Mouse (Mus musculus): ENCODE measurements around the gene Sin3b. TPM values are rescaled to one million over a fixed set of nuclear protein-coding genes. Genes with fewer than 3 reads are reported as not detected.
"Not testable (repeated sequence)": the region's sequence is repeated elsewhere in the genome, so short reads cannot be mapped to it uniquely, and the experiment has no call there.

Gene Sin3b
- total RNA-seq (2014; rRNA removed) (47.9 and 59.7 TPM in 2 replicates), polyA plus RNA-seq (2012; rRNA removed) (72.7 and 86.9 TPM in 2 replicates)

DNA sequence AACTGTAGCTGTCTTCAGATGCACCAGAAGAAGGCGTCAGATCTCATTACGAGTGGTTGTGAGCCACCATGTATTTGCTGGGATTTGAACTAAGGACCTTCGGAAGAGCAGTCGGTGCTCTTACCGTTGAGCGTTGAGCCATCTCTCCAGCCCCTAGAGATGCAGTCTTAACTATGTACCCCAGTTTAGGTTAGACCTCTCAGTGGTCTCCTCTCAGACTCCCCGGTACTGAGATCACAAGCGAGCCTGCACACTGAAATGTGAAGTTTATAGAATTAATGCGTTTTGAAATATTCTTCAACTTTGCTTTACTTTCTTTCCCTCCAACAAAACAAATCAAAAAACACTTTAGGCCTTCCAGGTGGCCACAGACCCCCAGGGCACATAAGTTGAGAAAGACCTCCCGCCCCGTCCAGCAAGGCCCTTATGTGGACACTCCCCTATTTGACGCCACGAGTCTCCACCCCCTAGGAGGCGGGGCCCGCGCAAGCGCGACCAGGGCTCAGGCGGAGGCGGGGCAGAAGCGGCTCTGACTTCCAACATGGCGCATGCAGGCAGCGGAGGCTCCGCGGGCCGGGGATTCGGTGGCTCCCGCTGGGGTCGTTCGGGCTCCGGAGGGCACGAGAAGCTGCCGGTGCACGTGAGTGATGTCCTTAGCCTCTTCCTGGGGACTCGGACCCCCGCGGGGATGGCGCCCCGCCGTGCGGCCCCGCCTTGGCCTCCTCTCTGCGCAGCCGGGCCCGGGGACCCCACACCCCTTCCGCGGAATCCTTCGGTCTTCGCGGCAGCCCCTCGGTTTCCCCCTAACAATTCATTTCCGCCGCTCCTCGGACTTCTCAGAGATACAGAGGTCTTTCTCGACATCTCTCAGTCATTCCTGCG lies at the start of gene Sin3b:
Gene Sin3b, plus strand, starts transcription at position 517 of the 882 bp plus-strand sequence.
- 14% methylated on average over 56 of the region's 56 CpGs for WGBS
- Histone ChIP-seq H3K4me1 (ENCODE audit: control insufficient read depth, insufficient read depth, low read length) (peaks cover 5% of the 10 kb centered on the region; the same call in 1 of the 2 replicates), H3K4me3 (ENCODE audit: insufficient read depth, low read depth, low read length) (peak within 1 kb of the TSS; percentile 93), H3K9ac (ENCODE audit: low read depth, low read length) (peak within 1 kb of the TSS; percentile 94), H3K27ac (replicated peaks; ENCODE audit: insufficient read depth, low read depth, low read length) (0 out of 2 replicates have a peak within 1 kb of the TSS, but pooled peaks have one; percentile 24), H3K79me2 (ENCODE audit: control insufficient read depth, insufficient read depth, low read length) (peaks cover 4% of the 10 kb centered on the region; the same call in 1 of the 2 replicates), H3K27me3 (ENCODE audit: control insufficient read depth, insufficient read depth, low read length) (no peaks in the 10 kb centered on the region), H3K36me3 (ENCODE audit: control insufficient read depth, insufficient read depth, low read length) (peaks cover 7% of the 10 kb centered on the region)
- TF ChIP-seq CTCF (IDR thresholded peaks at IDR 0.05; ENCODE audit: low read depth, low read length): no peak
- peak; percentile 86 for TF ChIP-seq POLR2A (IDR thresholded peaks at IDR 0.05; ENCODE audit: extremely low read depth, insufficient read depth, low read length)
- peak; percentile 74 for DNase-seq (ENCODE audit: extremely low read depth, low read depth, low spot score)

DNA sequence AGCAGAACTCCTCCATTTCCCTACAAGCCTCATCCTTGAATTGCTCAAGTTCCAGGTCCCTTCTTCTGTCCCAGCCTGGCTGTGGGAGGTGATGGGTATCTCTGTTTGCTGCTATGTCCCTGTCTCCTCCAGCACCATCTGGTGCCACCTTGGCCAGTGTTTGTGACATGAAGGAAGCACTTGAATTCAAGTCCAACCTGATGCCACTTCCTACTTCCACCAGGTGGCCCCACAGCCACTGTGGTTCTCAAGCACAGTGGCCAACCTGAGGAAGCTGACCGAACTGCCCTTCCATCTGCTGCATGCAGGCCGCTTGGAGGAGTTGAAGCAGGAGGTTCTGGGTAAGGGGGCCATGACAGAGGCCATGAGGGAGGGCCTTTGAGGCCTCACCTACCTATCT lies 48.9 kb upstream of the Sin3b start:
- 88% methylated on average over 2 of the region's 2 CpGs for WGBS
- H3K9ac ChIP-seq (ENCODE audit: low read depth, low read length): no peak overlapping the region
- H3K4me1 ChIP-seq (ENCODE audit: control insufficient read depth, insufficient read depth, low read length): no peaks in the 10 kb centered on the region

GRCm38 (mm10) chr8:72676436-72676835 lies 46.6 kb upstream of the Sin3b start:
- no peak for TF ChIP-seq CTCF (IDR thresholded peaks at IDR 0.05; ENCODE audit: low read depth, low read length)
- no peak for TF ChIP-seq POLR2A (IDR thresholded peaks at IDR 0.05; ENCODE audit: extremely low read depth, insufficient read depth, low read length)
- Histone ChIP-seq H3K27ac (replicated peaks; ENCODE audit: insufficient read depth, low read depth, low read length) (no peak overlapping the region), H3K4me1 (ENCODE audit: control insufficient read depth, insufficient read depth, low read length) (no peaks in the 10 kb centered on the region), H3K9ac (ENCODE audit: low read depth, low read length) (no peak overlapping the region), H3K36me3 (ENCODE audit: control insufficient read depth, insufficient read depth, low read length) (no peaks in the 10 kb centered on the region), H3K4me3 (ENCODE audit: insufficient read depth, low read depth, low read length) (no peak overlapping the region), H3K79me2 (ENCODE audit: control insufficient read depth, insufficient read depth, low read length) (no peaks in the 10 kb centered on the region), H3K27me3 (ENCODE audit: control insufficient read depth, insufficient read depth, low read length) (no peaks in the 10 kb centered on the region)
- 66% methylated on average over 4 of the region's 4 CpGs for WGBS
- DNase-seq (ENCODE audit: extremely low read depth, low read depth, low spot score): no peak

More for the DNA sequence above, 48.9 kb upstream of the Sin3b start:
- Histone ChIP-seq H3K4me3 (ENCODE audit: insufficient read depth, low read depth, low read length) (no peak overlapping the region), H3K27me3 (ENCODE audit: control insufficient read depth, insufficient read depth, low read length) (no peaks in the 10 kb centered on the region), H3K79me2 (ENCODE audit: control insufficient read depth, insufficient read depth, low read length) (no peaks in the 10 kb centered on the region), H3K36me3 (ENCODE audit: control insufficient read depth, insufficient read depth, low read length) (no peaks in the 10 kb centered on the region), H3K27ac (replicated peaks; ENCODE audit: insufficient read depth, low read depth, low read length) (no peak overlapping the region)
- no peak for DNase-seq (ENCODE audit: extremely low read depth, low read depth, low spot score)
- TF ChIP-seq CTCF (IDR thresholded peaks at IDR 0.05; ENCODE audit: low read depth, low read length) (peak; percentile 24; the same call in 1 of the 2 replicates), POLR2A (IDR thresholded peaks at IDR 0.05; ENCODE audit: extremely low read depth, insufficient read depth, low read length) (no peak)

DNA sequence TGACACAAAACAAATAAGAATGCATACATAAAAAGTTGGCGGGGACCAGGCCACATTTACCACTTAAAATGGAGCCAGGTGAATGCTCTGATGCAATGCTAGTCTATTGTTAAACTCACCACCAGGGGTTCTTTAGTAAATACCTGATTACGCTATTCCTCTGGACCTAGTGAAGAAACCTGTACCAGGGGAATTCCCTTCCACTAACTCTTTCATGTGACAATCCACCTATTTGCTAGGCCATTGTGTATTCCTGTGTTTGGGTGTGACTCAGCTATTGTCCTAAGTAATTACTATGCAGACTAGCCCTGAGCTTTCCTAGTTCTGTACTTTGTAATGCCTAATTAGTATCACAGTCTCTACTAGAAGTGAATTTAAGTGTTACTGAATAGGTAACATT lies 46.2 kb upstream of the Sin3b start:
- not testable (repeated sequence) for H3K4me1 ChIP-seq (ENCODE audit: control insufficient read depth, insufficient read depth, low read length); H3K79me2 ChIP-seq (ENCODE audit: control insufficient read depth, insufficient read depth, low read length); H3K27me3 ChIP-seq (ENCODE audit: control insufficient read depth, insufficient read depth, low read length); DNase-seq (ENCODE audit: extremely low read depth, low read depth, low spot score); H3K4me3 ChIP-seq (ENCODE audit: insufficient read depth, low read depth, low read length); H3K36me3 ChIP-seq (ENCODE audit: control insufficient read depth, insufficient read depth, low read length); H3K27ac ChIP-seq (replicated peaks; ENCODE audit: insufficient read depth, low read depth, low read length); H3K9ac ChIP-seq (ENCODE audit: low read depth, low read length)
- WGBS: 80% methylated on average over 2 of the region's 2 CpGs

DNA sequence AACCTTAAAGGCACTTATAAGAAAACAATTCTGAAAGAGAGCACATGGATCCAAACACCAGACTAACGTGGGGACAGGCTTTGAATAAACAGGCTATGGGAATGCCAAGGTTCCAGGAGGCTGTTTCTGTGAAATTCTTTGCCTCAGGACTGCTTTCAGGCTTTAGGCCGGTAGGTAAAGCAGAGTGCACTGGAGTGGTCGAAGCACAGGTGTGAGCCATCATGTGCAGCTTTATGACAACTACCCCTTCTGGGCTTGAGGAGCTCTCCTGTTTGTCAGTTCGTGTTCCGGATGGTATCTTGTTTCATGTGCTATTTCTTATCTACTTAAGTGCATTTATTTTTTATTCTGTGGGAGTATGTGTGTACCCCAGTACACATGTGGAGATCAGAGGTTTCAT lies 45.8 kb upstream of the Sin3b start:
- Histone ChIP-seq H3K36me3 (ENCODE audit: control insufficient read depth, insufficient read depth, low read length) (no peaks in the 10 kb centered on the region), H3K9ac (ENCODE audit: low read depth, low read length) (no peak overlapping the region), H3K4me3 (ENCODE audit: insufficient read depth, low read depth, low read length) (no peak overlapping the region), H3K79me2 (ENCODE audit: control insufficient read depth, insufficient read depth, low read length) (no peaks in the 10 kb centered on the region), H3K27me3 (ENCODE audit: control insufficient read depth, insufficient read depth, low read length) (no peaks in the 10 kb centered on the region), H3K4me1 (ENCODE audit: control insufficient read depth, insufficient read depth, low read length) (no peaks in the 10 kb centered on the region), H3K27ac (replicated peaks; ENCODE audit: insufficient read depth, low read depth, low read length) (no peak overlapping the region)
- no peak for DNase-seq (ENCODE audit: extremely low read depth, low read depth, low spot score)
- 68% methylated on average over 5 of the region's 5 CpGs for WGBS
- no peak for TF ChIP-seq CTCF (IDR thresholded peaks at IDR 0.05; ENCODE audit: low read depth, low read length)

- 15% methylated on average over 3 of the region's 3 CpGs for WGBS
- peak; percentile 39 for DNase-seq (ENCODE audit: extremely low read depth, low read depth, low spot score)
- H3K79me2 ChIP-seq (ENCODE audit: control insufficient read depth, insufficient read depth, low read length): no peaks in the 10 kb centered on the region
- H3K4me1 ChIP-seq (ENCODE audit: control insufficient read depth, insufficient read depth, low read length): no peaks in the 10 kb centered on the region
- no peaks in the 10 kb centered on the region for H3K36me3 ChIP-seq (ENCODE audit: control insufficient read depth, insufficient read depth, low read length)
- H3K27ac ChIP-seq (replicated peaks; ENCODE audit: insufficient read depth, low read depth, low read length): no peak overlapping the region
- peak; percentile 82 for TF ChIP-seq CTCF (IDR thresholded peaks at IDR 0.05; ENCODE audit: low read depth, low read length)
- TF ChIP-seq POLR2A (IDR thresholded peaks at IDR 0.05; ENCODE audit: extremely low read depth, insufficient read depth, low read length): no peak
- no peak overlapping the region for H3K9ac ChIP-seq (ENCODE audit: low read depth, low read length)
- H3K27me3 ChIP-seq (ENCODE audit: control insufficient read depth, insufficient read depth, low read length): no peaks in the 10 kb centered on the region
- no peak overlapping the region for H3K4me3 ChIP-seq (ENCODE audit: insufficient read depth, low read depth, low read length)
Measured at GRCm38 (mm10) chr8:72680133-72680532, 43.0 kb upstream of the Sin3b start.
